Mouse (Mus musculus) heart, embryonic 16.5 days (tissue): ENCODE measurements at regions not wholly inside any gene's neighbourhood (a gene's known extent, or its start where the extent isn't known, plus 50 kb on each side); places are given as distances from the start of the nearest gene placed in this dataset.

Experiments used
- ATAC-seq: fragments of 200-750 bp; cut with Nextera tagmentation; replicated peaks from 2 replicates; pipeline ENCODE4 v1.8.0; 2017; ENCODE audit warnings: moderate number of reproducible peaks; ENCODE audit not compliant: insufficient read depth, low FRiP score; ENCODE audit errors: extremely low read depth
- H3K27ac ChIP-seq: fragments of 300-500 bp; sonication (generic); 2 replicates; pipeline ENCODE4 v1.5.1; 2014; ENCODE audit warnings: mild to moderate bottlenecking, low read length, control low read depth, moderate library complexity
- H3K27me3 ChIP-seq: fragments of 300-500 bp; sonication (generic); 2 replicates; pipeline ENCODE4 v1.6.1; 2014; ENCODE audit warnings: low read length, mixed read lengths; ENCODE audit not compliant: control insufficient read depth, insufficient read depth
- H3K36me3 ChIP-seq: fragments of 300-500 bp; sonication (generic); 2 replicates; pipeline ENCODE4 v1.6.1; 2014; ENCODE audit not compliant: control insufficient read depth, insufficient read depth
- H3K4me1 ChIP-seq: fragments of 300-500 bp; sonication (generic); 2 replicates; pipeline ENCODE4 v1.6.1; 2014; ENCODE audit warnings: low read length, mixed read lengths; ENCODE audit not compliant: control insufficient read depth, insufficient read depth
- H3K4me2 ChIP-seq: fragments of 300-500 bp; sonication (generic); 2 replicates; pipeline ENCODE4 v1.6.1; 2014; ENCODE audit warnings: low read depth, mild to moderate bottlenecking, control low read depth, low read length
- H3K4me3 ChIP-seq: fragments of 300-500 bp; sonication (generic); 2 replicates; pipeline ENCODE4 v1.5.1; 2014; ENCODE audit warnings: mild to moderate bottlenecking, control low read depth, low read length
- H3K9ac ChIP-seq: fragments of 300-500 bp; sonication (generic); 2 replicates; pipeline ENCODE4 v1.6.1; 2014; ENCODE audit warnings: low read length, control low read depth
- H3K9me3 ChIP-seq: fragments of 300-500 bp; sonication (generic); replicated peaks from 2 replicates; pipeline ENCODE4 v1.6.1; 2016; ENCODE audit warnings: low read length; ENCODE audit not compliant: control insufficient read depth
- WGBS: fragments of 180-500 bp; shearing (Covaris S2); extraction: QIAGEN DNeasy Blood & Tissue Kit; methylation state at CpG from one replicate; pipeline ENCODE4 v1.1.7; 2014; 5-methylcytosine and 5-hydroxymethylcytosine counted together

DNA sequence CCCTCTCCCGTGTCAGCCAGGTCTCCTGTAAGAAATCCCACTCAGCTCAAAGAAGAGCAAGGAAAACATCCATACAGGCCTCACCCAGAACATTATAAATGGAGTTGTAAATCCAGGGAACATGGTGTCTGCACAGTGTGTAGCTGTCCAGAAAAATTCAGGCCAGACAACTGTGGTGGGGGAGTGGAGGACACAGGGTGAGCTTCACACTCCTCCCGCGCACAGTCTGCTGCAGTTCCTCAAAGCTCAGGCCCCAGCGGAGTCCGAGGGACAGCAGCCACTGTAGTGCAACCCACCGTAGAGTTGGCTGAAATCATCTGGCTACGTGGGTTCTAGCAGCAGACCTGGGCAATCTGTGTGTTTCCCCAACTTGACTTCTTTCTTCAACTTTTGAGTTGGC, 62.9 kb upstream of the Klf4 start:
- Histone ChIP-seq H3K9ac (no peak overlapping the region), H3K4me1 (no peaks in the 10 kb centered on the region), H3K4me2 (no peak overlapping the region), H3K4me3 (no peak overlapping the region), H3K27ac (no peak overlapping the region), H3K9me3 (no peaks in the 10 kb centered on the region), H3K36me3 (no peaks in the 10 kb centered on the region), H3K27me3 (no peaks in the 10 kb centered on the region)
- ATAC-seq = no peak
- WGBS = 73% methylated on average over 7 of the region's 7 CpGs

DNA sequence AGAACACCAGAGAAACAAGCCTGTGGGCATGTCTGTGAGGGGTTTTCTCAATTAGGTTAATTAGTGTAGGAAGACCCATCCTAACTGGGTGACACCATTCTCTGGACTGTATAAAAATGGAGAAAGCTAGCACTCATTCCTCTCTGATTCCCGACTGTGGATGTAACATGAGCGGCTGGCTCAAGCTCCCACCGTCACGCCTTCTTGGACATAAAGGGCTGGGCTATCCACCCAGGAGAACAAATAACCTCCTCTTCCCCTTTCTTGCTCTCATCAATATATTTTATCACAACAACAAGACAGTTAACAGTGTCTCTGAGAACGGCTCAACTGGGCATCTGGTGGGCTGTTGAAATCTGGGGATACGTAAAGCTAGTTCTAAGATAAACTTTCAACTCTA, 62.4 kb upstream of the Klf4 start:
- H3K9me3 ChIP-seq = no peaks in the 10 kb centered on the region
- no peaks in the 10 kb centered on the region for H3K36me3 ChIP-seq
- no peaks in the 10 kb centered on the region for H3K27me3 ChIP-seq
- H3K4me3 ChIP-seq = no peak overlapping the region
- no peaks in the 10 kb centered on the region for H3K4me1 ChIP-seq
- no peak overlapping the region for H3K9ac ChIP-seq
- ATAC-seq = no peak
- no peak overlapping the region for H3K27ac ChIP-seq
- H3K4me2 ChIP-seq = no peak overlapping the region
- WGBS = 65% methylated on average over 6 of the region's 6 CpGs

DNA sequence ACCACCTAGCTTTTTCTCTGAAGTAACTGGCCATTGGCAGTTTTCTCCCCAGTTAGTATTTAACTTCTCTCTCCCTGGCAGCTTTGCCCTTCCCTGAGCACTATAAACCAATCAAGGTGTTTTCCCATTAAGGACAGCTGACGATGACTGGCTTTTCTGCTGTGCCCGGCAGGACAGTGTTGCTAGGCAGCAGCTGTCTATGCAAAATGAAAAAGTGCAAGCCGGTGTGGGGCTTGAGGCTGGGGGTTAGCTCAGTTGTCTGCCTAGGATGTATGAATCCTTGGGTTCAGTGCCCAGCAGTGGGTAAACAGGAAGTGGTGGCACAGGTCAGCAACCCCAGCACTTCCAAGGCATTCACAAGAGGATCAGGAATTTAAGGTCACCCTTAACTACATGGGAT, 60.9 kb upstream of the Klf4 start:
- Histone ChIP-seq H3K4me3 (no peak overlapping the region), H3K27ac (no peak overlapping the region), H3K9ac (no peak overlapping the region), H3K4me2 (no peak overlapping the region), H3K9me3 (no peaks in the 10 kb centered on the region), H3K36me3 (no peaks in the 10 kb centered on the region), H3K27me3 (no peaks in the 10 kb centered on the region), H3K4me1 (no peaks in the 10 kb centered on the region)
- 35% methylated on average over 3 of the region's 3 CpGs for WGBS
- ATAC-seq = no peak

DNA sequence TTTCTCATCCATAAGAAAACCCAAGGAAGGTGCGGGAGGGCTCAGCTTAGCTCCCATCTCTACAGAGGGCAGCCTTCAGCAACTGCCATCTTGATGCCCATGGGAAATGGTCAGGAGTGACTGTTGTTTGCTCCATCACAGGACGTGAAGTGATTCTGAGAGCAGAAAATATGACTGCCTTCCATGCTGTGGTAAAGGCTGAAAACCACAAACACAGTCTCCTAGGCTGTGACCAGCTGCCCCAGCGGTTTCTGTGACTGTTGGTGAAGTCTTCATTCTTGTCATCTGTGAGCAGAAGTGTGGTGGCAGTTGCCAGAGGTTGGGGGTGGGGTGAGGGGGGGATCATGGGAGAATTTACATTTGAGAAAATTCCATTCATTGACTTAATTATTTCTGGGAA, 53.9 kb upstream of the Klf4 start:
- H3K27me3 ChIP-seq = no peaks in the 10 kb centered on the region
- H3K9me3 ChIP-seq = no peaks in the 10 kb centered on the region
- H3K4me1 ChIP-seq = no peaks in the 10 kb centered on the region
- no peak overlapping the region for H3K9ac ChIP-seq
- H3K27ac ChIP-seq = no peak overlapping the region
- 75% methylated on average over 3 of the region's 3 CpGs for WGBS
- no peak for ATAC-seq
- no peak overlapping the region for H3K4me3 ChIP-seq
- H3K4me2 ChIP-seq = no peak overlapping the region
- H3K36me3 ChIP-seq = no peaks in the 10 kb centered on the region

DNA sequence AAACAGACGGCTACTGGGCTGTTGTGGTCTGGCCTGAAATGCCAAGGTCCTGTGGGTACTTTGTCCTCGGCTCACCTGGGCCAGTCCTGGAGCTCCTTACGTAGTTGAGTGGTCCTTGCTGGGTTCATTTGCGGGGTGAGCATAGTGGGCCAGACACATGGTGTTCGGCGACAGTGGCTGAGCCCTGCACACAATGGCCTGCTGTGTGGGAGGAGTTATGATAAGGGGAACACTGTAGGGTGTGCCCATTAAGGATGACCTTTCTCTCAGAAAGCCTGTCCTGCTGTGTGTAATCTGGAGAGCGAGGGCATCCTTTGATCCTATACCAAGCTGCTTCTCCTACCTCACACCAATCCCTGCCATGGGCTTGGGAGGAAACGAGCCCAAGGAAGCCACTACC, 51.3 kb upstream of the Klf4 start:
- no peak overlapping the region for H3K27ac ChIP-seq
- H3K4me3 ChIP-seq = no peak overlapping the region
- H3K9ac ChIP-seq = no peak overlapping the region
- WGBS = 56% methylated on average over 8 of the region's 8 CpGs
- no peaks in the 10 kb centered on the region for H3K9me3 ChIP-seq
- H3K27me3 ChIP-seq = no peaks in the 10 kb centered on the region
- no peaks in the 10 kb centered on the region for H3K36me3 ChIP-seq
- ATAC-seq = no peak
- H3K4me1 ChIP-seq = no peaks in the 10 kb centered on the region
- H3K4me2 ChIP-seq = no peak overlapping the region
